Mouse (Mus musculus): Measurements from ENCODE around the gene Naif1. TPM values are rescaled to one million over a fixed set of nuclear protein-coding genes. Genes with fewer than 3 reads are reported as not detected.

The Naif1 gene
- polyA plus RNA-seq, 1 experiment from 2014 or later: 4.5 TPM

DNA sequence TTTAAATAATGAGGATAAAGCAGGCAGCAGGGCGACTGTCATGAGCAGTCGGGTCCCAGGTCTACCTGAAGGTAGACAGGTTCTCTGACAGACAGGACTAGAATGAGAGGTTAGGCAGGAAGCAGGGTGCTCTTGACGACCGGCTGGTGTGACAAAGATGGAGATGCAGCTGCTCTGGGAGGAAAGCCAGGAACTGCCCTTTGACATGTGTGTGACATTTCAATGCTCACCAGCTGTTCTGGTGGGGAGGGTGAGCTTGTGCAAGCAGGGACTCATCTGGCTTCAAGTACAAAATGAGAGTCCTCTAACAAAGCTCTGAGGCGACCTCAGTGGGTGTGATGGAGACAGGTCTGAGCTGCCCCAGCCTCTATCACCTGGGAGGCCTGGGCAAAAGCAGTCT, 36.3 kb upstream of the Naif1 start:
- H3K4me2 ChIP-seq (ENCODE audit: low read length): no peak overlapping the region
- no peak overlapping the region for H3K27ac ChIP-seq (replicated peaks in 1 of 2; ENCODE audit: control insufficient read depth in 1 of 2, insufficient read depth in 1 of 2, low read depth in 2 of 2, low read length in 2 of 2)
- H3K27me3 ChIP-seq (ENCODE audit: control insufficient read depth, insufficient read depth, low read length): no peaks in the 10 kb centered on the region
- H3K4me1 ChIP-seq (ENCODE audit: control insufficient read depth in 2 of 2, insufficient read depth in 2 of 2, low read length in 2 of 2): no peaks in the 10 kb centered on the region
- no peak for ATAC-seq (ENCODE audit: insufficient number of reproducible peaks, insufficient read depth, low FRiP score, low read depth)
- H3K9ac ChIP-seq (ENCODE audit: low read length): no peak overlapping the region
- H3K36me3 ChIP-seq (ENCODE audit: control insufficient read depth, insufficient read depth, low read length): peaks cover 52% of the 10 kb centered on the region
- H3K9me3 ChIP-seq (ENCODE audit: control insufficient read depth, low read length): no peaks in the 10 kb centered on the region
- WGBS: 59% methylated on average over 5 of the region's 5 CpGs
- H3K4me3 ChIP-seq (ENCODE audit: control insufficient read depth in 1 of 2, insufficient read depth in 1 of 2, low read depth in 1 of 2, low read length in 2 of 2): no peak overlapping the region

DNA sequence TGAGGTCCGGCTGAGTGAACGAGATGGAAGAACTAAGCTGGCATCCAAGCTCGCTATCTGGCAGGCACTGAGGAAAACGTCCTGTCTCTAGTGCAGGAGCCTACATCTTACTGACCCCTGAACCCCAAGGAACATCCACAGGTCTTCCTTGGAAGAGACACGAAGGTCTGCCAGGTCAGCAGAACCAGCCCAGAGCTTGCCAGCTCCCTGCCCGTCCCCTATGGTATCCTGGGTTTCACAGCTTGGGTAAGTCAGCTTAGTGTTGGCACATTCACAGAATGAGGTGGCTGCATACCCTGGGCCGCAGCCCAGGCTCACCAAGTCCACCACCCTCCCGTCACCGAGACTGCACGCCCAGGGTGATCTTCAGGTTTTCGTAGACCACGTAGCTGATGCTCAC, 34.5 kb upstream of the Naif1 start:
- Histone ChIP-seq H3K9ac (ENCODE audit: low read length) (no peak overlapping the region), H3K4me3 (ENCODE audit: control insufficient read depth in 1 of 2, insufficient read depth in 1 of 2, low read depth in 1 of 2, low read length in 2 of 2) (no peak overlapping the region), H3K36me3 (ENCODE audit: control insufficient read depth, insufficient read depth, low read length) (peaks cover 71% of the 10 kb centered on the region), H3K9me3 (ENCODE audit: control insufficient read depth, low read length) (no peaks in the 10 kb centered on the region), H3K27me3 (ENCODE audit: control insufficient read depth, insufficient read depth, low read length) (no peaks in the 10 kb centered on the region), H3K4me2 (ENCODE audit: low read length) (no peak overlapping the region), H3K4me1 (ENCODE audit: control insufficient read depth in 2 of 2, insufficient read depth in 2 of 2, low read length in 2 of 2) (no peaks in the 10 kb centered on the region), H3K27ac (replicated peaks in 1 of 2; ENCODE audit: control insufficient read depth in 1 of 2, insufficient read depth in 1 of 2, low read depth in 2 of 2, low read length in 2 of 2) (no peak overlapping the region)
- no peak for ATAC-seq (ENCODE audit: insufficient number of reproducible peaks, insufficient read depth, low FRiP score, low read depth)
- 94% methylated on average over 12 of the region's 12 CpGs for WGBS

DNA sequence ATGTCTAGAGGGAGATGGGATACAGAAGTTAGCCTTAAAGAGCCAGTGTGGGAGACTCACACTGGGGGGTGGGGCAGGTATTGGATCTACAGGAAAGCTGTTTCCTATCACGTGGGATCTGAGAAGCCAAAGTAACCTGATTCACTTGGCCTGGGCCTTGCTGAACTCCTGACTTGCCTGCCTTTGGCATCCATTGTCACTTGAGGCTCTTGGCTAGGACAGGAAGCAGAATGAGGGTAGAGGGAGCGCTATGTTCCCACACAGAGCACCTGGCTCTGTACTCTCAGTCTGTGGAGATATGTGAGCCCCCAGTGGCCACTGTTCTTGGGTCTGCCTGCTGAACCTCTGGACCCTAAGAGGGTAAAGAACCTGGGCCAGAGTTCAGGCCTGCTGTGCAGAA, 33.7 kb upstream of the Naif1 start:
- no peak for ATAC-seq (ENCODE audit: insufficient number of reproducible peaks, insufficient read depth, low FRiP score, low read depth)
- no peak overlapping the region for H3K4me3 ChIP-seq (ENCODE audit: control insufficient read depth in 1 of 2, insufficient read depth in 1 of 2, low read depth in 1 of 2, low read length in 2 of 2)
- no peaks in the 10 kb centered on the region for H3K27me3 ChIP-seq (ENCODE audit: control insufficient read depth, insufficient read depth, low read length)
- no peak overlapping the region for H3K9ac ChIP-seq (ENCODE audit: low read length)
- no peak overlapping the region for H3K27ac ChIP-seq (replicated peaks in 1 of 2; ENCODE audit: control insufficient read depth in 1 of 2, insufficient read depth in 1 of 2, low read depth in 2 of 2, low read length in 2 of 2)
- no peak overlapping the region for H3K4me2 ChIP-seq (ENCODE audit: low read length)
- 81% methylated on average over 2 of the region's 2 CpGs for WGBS
- peaks cover 74% of the 10 kb centered on the region for H3K36me3 ChIP-seq (ENCODE audit: control insufficient read depth, insufficient read depth, low read length)
- H3K9me3 ChIP-seq (ENCODE audit: control insufficient read depth, low read length): no peaks in the 10 kb centered on the region
- peaks cover 0 to under 1% of the 10 kb centered on the region in 2 experiments; a peak in 2 of 4 replicates for H3K4me1 ChIP-seq (ENCODE audit: control insufficient read depth in 2 of 2, insufficient read depth in 2 of 2, low read length in 2 of 2)

DNA sequence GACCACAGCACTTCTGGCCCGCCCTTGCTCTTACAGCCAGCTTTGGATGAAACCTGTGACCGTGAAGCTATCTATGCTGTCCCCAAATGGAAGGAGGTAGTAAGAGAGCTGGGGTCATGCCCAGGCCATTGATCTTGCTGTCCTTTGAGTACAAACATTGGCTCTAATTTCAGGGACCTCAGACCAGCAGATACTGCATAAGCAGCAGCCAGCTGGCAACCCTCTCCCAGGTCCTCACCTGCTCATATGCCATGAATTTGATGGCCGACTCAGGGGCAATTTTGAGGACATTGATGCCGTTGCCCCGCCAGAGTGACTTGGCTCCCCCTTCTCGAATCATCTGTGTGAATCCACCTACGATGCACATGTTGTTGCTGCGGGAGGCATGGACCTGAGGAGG, 32.8 kb upstream of the Naif1 start:
- Histone ChIP-seq H3K9ac (ENCODE audit: low read length) (no peak overlapping the region), H3K36me3 (ENCODE audit: control insufficient read depth, insufficient read depth, low read length) (peaks cover 74% of the 10 kb centered on the region), H3K4me1 (ENCODE audit: control insufficient read depth in 2 of 2, insufficient read depth in 2 of 2, low read length in 2 of 2) (peaks cover 4 to 10% of the 10 kb centered on the region in 2 experiments; a peak in 3 of 4 replicates), H3K27me3 (ENCODE audit: control insufficient read depth, insufficient read depth, low read length) (no peaks in the 10 kb centered on the region), H3K4me2 (ENCODE audit: low read length) (no peak overlapping the region), H3K4me3 (ENCODE audit: control insufficient read depth in 1 of 2, insufficient read depth in 1 of 2, low read depth in 1 of 2, low read length in 2 of 2) (no peak overlapping the region), H3K9me3 (ENCODE audit: control insufficient read depth, low read length) (no peaks in the 10 kb centered on the region), H3K27ac (replicated peaks in 1 of 2; ENCODE audit: control insufficient read depth in 1 of 2, insufficient read depth in 1 of 2, low read depth in 2 of 2, low read length in 2 of 2) (no peak overlapping the region)
- ATAC-seq (ENCODE audit: insufficient number of reproducible peaks, insufficient read depth, low FRiP score, low read depth): no peak
- 95% methylated on average over 8 of the region's 8 CpGs for WGBS

DNA sequence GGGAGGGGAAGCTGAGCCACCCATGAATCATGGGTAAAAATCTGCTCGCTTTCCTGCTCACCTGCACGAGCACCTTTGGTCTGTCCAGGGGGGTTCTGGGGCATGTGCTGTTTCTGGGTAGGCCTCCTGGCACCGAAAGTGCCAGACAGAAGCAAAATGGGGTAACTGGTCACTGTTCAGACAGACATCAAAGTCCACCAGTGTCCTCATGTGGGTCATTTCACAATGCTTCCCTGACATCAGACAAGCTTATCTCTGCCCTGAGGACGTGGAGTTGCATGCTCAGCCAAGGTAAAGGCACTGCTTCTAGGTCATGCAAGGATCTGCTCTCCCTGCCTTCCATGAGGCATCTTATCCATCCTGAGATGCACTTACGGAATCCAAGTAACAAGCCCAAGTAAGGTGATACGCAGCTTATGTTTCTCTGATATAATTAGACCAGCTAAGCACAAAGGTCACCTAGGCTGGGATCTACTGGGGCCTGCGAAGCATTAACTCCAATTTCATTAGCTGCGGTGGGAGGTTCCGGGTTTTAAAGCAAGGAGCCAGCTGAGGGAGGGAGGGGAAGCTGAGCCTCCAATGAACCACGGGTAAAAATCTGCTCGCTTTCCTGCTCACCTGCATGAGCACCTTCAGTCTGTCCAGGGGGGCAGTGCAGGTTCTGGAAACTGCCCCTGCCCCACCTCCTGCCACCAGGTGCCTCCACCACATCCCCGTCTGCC, 31.7 kb upstream of the Naif1 start:
- peaks cover 9 to 21% of the 10 kb centered on the region in 2 experiments for H3K4me1 ChIP-seq (ENCODE audit: control insufficient read depth in 2 of 2, insufficient read depth in 2 of 2, low read length in 2 of 2)
- no peak overlapping the region for H3K4me2 ChIP-seq (ENCODE audit: low read length)
- ATAC-seq (ENCODE audit: insufficient number of reproducible peaks, insufficient read depth, low FRiP score, low read depth): no peak
- H3K9ac ChIP-seq (ENCODE audit: low read length): no peak overlapping the region
- no peaks in the 10 kb centered on the region for H3K27me3 ChIP-seq (ENCODE audit: control insufficient read depth, insufficient read depth, low read length)
- no peaks in the 10 kb centered on the region for H3K9me3 ChIP-seq (ENCODE audit: control insufficient read depth, low read length)
- WGBS: 85% methylated on average over 12 of the region's 12 CpGs
- peaks cover 74% of the 10 kb centered on the region for H3K36me3 ChIP-seq (ENCODE audit: control insufficient read depth, insufficient read depth, low read length)
- H3K27ac ChIP-seq (replicated peaks in 1 of 2; ENCODE audit: control insufficient read depth in 1 of 2, insufficient read depth in 1 of 2, low read depth in 2 of 2, low read length in 2 of 2): no peak overlapping the region
- H3K4me3 ChIP-seq (ENCODE audit: control insufficient read depth in 1 of 2, insufficient read depth in 1 of 2, low read depth in 1 of 2, low read length in 2 of 2): no peak overlapping the region

DNA sequence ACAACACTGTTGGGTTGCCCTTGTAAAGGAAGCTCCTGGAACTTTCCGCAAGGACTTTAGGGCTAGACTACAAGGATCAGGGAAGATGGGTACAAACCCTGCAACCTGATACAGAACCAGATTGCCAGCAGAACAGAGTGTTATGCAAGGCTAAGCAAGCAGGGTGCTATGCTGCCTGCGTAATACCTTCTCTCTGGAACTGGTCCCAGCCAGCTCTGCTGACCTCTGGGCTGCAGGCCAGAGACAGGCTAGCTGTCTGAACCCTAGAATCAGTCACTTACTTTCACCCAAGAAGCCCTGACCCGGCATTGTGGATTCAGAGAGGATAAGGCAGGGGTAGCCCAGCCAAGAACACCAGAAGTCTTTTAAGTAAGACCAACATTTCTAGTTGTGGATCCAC, 30.9 kb upstream of the Naif1 start:
- 82% methylated on average over 3 of the region's 3 CpGs for WGBS
- Histone ChIP-seq H3K36me3 (ENCODE audit: control insufficient read depth, insufficient read depth, low read length) (peaks cover 67% of the 10 kb centered on the region), H3K4me3 (ENCODE audit: control insufficient read depth in 1 of 2, insufficient read depth in 1 of 2, low read depth in 1 of 2, low read length in 2 of 2) (no peak overlapping the region), H3K9ac (ENCODE audit: low read length) (no peak overlapping the region), H3K9me3 (ENCODE audit: control insufficient read depth, low read length) (no peaks in the 10 kb centered on the region), H3K27me3 (ENCODE audit: control insufficient read depth, insufficient read depth, low read length) (no peaks in the 10 kb centered on the region), H3K4me2 (ENCODE audit: low read length) (no peak overlapping the region), H3K27ac (replicated peaks in 1 of 2; ENCODE audit: control insufficient read depth in 1 of 2, insufficient read depth in 1 of 2, low read depth in 2 of 2, low read length in 2 of 2) (no peak overlapping the region), H3K4me1 (ENCODE audit: control insufficient read depth in 2 of 2, insufficient read depth in 2 of 2, low read length in 2 of 2) (peaks cover 10 to 27% of the 10 kb centered on the region in 2 experiments)
- no peak for ATAC-seq (ENCODE audit: insufficient number of reproducible peaks, insufficient read depth, low FRiP score, low read depth)

DNA sequence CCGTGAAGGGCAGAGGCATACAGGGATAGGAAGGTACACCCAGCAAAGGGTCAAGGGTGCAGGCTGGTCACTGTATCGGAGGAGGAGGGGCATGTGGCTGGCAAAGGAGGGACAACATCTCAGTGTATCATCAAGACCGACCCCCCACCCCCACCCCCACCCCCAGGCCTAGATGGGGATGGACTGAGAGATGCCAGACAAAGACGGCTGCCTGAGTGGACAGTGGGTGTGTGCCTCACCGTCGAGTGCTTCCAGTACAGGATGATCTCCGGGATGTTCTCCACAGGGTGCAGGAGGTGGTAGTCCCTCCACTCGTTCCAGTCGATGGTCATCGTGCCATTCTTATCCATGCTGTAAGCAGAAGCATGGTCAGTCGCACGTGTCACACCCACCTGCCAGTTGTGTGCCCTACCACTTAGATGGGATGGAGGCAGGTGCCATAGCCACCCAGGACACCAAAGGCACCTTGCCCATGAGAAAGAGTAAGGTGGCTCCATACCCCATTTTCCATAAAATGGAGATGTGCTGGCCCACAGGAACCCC, 30.1 kb upstream of the Naif1 start:
- no peak overlapping the region for H3K9ac ChIP-seq (ENCODE audit: low read length)
- H3K27me3 ChIP-seq (ENCODE audit: control insufficient read depth, insufficient read depth, low read length): no peaks in the 10 kb centered on the region
- no peak overlapping the region for H3K4me3 ChIP-seq (ENCODE audit: control insufficient read depth in 1 of 2, insufficient read depth in 1 of 2, low read depth in 1 of 2, low read length in 2 of 2)
- no peak overlapping the region for H3K4me2 ChIP-seq (ENCODE audit: low read length)
- no peak overlapping the region for H3K27ac ChIP-seq (replicated peaks in 1 of 2; ENCODE audit: control insufficient read depth in 1 of 2, insufficient read depth in 1 of 2, low read depth in 2 of 2, low read length in 2 of 2)
- H3K36me3 ChIP-seq (ENCODE audit: control insufficient read depth, insufficient read depth, low read length): peaks cover 60% of the 10 kb centered on the region
- peaks cover 13 to 33% of the 10 kb centered on the region in 2 experiments for H3K4me1 ChIP-seq (ENCODE audit: control insufficient read depth in 2 of 2, insufficient read depth in 2 of 2, low read length in 2 of 2)
- H3K9me3 ChIP-seq (ENCODE audit: control insufficient read depth, low read length): no peaks in the 10 kb centered on the region
- WGBS: 79% methylated on average over 12 of the region's 12 CpGs
- ATAC-seq (ENCODE audit: insufficient number of reproducible peaks, insufficient read depth, low FRiP score, low read depth): no peak

DNA sequence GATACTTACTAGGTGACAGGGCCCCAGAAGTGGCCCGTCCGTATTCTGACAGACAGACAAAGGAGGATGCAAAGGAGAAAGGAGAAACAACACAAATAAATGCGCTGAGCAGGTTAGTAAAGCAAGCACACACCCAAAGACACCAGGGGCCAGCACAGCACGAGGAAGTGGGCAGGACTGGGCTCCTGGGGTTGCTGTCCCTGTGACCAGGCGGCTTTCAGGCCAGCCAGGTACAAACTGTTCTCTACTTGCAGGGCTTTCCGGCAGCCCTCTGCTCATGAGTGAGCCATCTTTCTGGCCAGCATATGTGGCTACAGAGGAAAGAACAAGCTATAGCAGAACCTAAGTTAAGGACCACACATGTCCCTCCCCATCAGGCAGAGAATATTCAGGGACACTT, 29.6 kb upstream of the Naif1 start:
- peaks cover 16 to 38% of the 10 kb centered on the region in 2 experiments for H3K4me1 ChIP-seq (ENCODE audit: control insufficient read depth in 2 of 2, insufficient read depth in 2 of 2, low read length in 2 of 2)
- H3K27me3 ChIP-seq (ENCODE audit: control insufficient read depth, insufficient read depth, low read length): no peaks in the 10 kb centered on the region
- peaks cover 55% of the 10 kb centered on the region for H3K36me3 ChIP-seq (ENCODE audit: control insufficient read depth, insufficient read depth, low read length)
- 87% methylated on average over 6 of the region's 6 CpGs for WGBS
- ATAC-seq (ENCODE audit: insufficient number of reproducible peaks, insufficient read depth, low FRiP score, low read depth): no peak
- H3K4me2 ChIP-seq (ENCODE audit: low read length): no peak overlapping the region
- no peaks in the 10 kb centered on the region for H3K9me3 ChIP-seq (ENCODE audit: control insufficient read depth, low read length)
- no peak overlapping the region for H3K9ac ChIP-seq (ENCODE audit: low read length)
- no peak overlapping the region for H3K4me3 ChIP-seq (ENCODE audit: control insufficient read depth in 1 of 2, insufficient read depth in 1 of 2, low read depth in 1 of 2, low read length in 2 of 2)
- H3K27ac ChIP-seq (replicated peaks in 1 of 2; ENCODE audit: control insufficient read depth in 1 of 2, insufficient read depth in 1 of 2, low read depth in 2 of 2, low read length in 2 of 2): no peak overlapping the region

All from heart, embryonic 14.5 days (tissue).